Mouse (Mus musculus) NIH3T3 (cell line): ENCODE measurements around the gene Gstm2.
"Not testable (repeated sequence)": the region's sequence is repeated elsewhere in the genome, so short reads cannot be mapped to it uniquely, and the experiment has no call there.

Experiments
- DNase-seq: peaks from one replicate; pipeline ENCODE4 v3.0.0-alpha.2; 2012; ENCODE audit warnings: low read depth

The Gstm2 gene

DNA sequence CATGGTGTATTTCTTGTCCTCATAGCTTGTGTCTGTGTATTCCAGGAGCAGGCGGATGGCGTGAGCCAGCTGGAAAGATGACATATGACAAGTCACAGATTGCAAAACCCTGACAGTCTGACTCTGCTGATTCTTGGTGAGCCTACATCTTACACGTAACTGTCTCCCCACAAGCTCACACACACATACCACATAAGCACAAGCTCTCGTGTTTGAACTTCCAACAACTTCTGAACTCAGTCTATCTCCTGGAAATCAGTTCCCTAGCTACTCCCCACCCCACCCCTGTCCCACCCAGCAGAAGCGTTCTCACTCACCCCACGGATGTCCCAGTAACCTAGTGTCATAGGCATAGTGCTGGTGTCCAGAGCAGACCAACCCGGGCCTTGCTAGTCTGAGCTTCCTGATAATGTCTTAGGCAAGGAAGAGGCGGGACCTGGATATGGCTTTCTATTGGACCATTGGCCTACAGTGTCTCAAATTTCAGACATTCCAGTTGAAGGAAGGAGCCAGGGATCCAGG, at the start of gene Gstm2:
Gstm2 (minus strand) TSS at position 413 of the 522 bp plus-strand sequence.
- DNase-seq: peak; percentile 67

DNA sequence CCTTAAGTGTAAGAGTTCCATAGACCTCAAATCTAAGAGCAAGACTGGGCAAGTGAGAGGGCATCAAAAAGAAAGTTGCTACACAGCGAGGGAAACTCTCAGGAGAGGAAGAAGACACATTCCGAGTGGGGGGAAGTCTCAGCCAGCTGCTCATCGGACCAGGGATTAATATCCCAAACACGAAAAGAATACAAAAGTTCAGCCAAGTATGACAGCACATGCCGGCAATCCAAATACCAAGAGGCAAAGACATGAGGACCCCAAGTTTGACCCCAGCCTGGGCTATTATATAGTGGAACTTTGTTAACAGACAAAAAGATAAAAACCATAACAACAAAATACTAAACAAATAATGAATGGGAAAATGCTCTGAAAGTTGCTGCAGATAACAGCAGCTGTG, 46.9 kb upstream of the Gstm2 start:
- DNase-seq: no peak

DNA sequence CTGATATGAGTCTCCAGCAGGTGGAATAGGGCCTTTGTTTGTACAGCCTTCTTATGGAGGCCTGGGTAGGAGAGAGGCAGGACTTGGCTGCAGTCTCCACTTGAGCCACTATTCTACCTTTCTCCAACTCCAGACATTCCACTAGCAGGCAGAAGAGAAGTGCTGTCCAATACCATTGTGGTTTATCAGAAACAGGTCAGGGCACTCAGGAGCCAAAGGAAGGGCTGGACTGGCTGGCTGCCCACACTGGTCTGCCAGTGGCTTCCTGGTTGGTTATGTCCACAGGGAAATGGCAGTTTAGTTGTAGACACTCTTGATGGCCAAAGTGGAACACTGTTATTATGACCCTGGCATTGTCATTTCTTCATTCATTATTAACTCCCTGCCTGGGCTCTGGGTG, 45.9 kb upstream of the Gstm2 start:
- no peak for DNase-seq

DNA sequence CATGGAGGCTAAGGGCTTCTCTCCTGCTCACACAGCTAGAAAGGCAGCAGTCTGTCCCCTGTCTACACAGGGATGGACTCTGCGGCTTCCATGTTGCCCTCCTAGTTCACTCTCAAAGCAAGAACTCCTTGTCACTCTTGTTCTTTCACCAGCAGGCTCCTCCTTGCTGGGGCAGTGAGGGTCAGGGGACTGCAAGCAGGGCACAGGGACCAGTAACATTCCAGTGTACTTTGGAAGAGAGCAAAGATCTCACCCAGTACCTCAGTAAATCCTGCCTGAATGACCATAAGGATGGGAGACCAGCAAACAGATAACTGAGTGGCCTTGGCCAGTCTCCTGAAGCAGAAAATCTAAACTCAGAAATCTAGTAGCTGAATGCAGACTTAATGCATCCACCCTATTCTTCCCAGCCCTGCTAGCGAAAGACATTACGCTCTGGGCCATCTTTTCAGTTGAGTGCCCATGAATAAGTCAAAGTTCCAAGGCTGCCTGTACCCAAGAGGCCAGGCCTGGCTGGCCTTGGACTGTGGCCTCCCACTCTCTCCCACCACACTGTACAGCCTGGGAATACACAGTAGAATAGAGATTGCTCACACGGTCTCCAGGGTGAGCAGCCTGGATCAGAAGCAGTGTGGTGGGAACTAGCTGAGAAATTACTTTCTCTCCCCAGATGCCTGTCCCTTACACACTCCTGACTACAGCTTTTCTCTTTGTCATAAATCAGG, 42.5 kb upstream of the Gstm2 start:
- DNase-seq: no peak

DNA sequence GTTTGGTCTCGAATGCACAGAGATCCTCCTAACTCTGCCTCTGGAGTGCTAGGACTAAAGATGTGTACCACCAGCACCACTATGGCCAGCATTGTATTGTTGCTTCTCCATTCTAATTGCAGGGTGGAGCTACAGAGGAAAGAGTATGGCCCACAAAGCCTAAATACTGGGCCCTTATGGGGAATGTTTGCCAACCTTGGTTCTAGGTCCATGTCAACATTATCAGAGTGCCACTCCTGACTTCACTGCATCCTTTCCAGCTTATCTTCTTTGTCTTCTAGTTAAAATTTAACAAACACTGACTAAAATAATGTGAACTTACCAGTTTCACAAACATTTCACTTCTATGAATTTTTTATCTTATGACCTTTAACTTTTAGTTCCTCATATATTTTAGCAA, 40.3 kb upstream of the Gstm2 start:
- no peak for DNase-seq

- DNase-seq: peak; percentile 57
Observed at GRCm38 (mm10) chr3:108026049-108026448, 39.8 kb upstream of the Gstm2 start.

DNA sequence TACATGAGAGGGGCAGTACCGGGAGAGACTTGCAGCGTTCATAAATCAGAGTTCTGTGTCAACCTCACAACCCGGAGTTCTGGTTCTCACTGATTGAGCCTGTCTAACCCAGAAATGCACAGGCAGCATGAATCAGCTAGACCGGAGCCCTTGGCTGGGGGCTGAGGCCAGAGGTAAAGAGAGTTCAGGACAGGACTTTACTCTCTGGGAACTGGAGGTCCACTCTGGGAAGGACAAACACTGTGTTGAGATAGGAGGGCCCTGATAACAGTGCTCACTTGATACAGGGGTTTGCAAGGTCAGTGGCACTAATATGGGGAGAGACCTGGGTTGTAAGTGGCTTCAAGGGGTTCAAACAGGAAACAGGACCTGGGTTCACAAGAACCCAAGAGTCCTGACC, 39.1 kb upstream of the Gstm2 start:
- DNase-seq: no peak

- DNase-seq: peak; percentile 69
Observed at GRCm38 (mm10) chr3:108022650-108023049, 36.4 kb upstream of the Gstm2 start.

GRCm38 (mm10) chr3:108020351-108021022, 34.2 kb upstream of the Gstm2 start:
- not testable (repeated sequence) for DNase-seq

- DNase-seq: not testable (repeated sequence)
Observed at GRCm38 (mm10) chr3:108019226-108019625, 33.0 kb upstream of the Gstm2 start.

DNA sequence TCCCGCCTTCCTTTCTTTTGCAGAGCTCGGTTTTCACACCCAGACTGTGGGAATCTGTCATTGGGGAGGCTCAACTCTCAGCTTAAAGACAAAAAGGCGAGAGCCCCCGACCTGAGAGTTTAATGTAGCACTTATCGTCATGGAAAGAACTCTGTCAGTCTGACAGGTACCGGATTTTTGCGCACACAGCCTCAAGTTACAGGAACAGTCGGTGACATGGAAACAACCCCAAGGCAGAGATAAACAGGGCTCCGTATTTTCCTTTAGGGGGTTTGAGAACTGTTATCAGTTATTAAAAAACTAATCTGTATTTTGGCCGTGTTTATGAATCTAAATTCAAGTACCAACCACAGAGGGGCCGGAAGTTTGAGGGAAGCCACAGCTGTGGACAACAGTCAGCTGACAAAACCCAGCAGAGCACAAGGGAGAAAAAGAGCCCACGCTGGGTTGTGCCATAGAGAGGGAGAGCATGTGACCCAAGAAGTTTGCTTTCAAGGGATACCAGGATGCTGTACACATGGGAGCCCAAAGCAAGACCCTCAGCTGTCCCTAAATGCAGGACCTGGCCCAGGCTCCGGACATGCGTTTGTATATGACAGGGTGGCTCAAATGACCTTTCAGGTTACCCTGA, 32.1 kb upstream of the Gstm2 start:
- peak; percentile 35 for DNase-seq

DNA sequence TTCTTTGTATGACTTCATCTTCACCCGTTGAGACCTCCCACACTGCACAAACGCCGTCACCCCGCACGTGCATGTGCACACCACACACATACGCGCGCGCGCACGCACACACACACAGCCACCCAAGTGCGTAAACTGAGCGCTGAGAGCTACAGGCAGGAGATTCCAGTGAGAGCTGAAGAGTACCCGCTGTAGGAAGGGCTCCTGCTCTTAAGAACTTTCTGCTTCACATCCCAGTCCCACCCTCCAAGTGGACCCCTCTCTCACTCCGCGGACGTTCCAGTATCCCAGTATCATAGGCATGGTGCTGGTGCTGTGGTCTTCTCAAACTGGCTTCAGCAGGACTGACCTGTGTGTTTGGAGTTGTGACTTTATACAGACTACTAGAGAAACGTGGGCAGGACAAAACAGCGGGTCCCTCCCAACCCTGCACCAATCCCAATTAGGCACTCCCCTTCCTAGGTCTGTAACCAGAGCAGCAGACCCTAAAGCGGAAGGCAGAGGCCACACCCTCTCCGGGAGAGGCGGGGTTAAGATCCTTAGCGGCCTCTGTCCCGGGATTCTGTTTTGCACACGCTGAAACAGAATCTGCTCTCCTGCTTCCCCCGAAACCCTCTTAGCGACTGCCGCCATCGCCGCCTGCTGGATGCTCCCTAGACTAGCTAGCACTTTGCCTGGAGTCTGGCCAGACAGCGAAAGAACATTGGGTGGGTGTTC, 31.4 kb upstream of the Gstm2 start, which contains the start of gene Gstm1:
Gstm1 (minus strand) TSS at position 501 of the 717 bp plus-strand sequence.
- DNase-seq: peak; percentile 98

GRCm38 (mm10) chr3:108016468-108016867, 30.2 kb upstream of the Gstm2 start:
- not testable (repeated sequence) for DNase-seq

- no peak for DNase-seq
Observed at GRCm38 (mm10) chr3:108014974-108015346, 28.7 kb upstream of the Gstm2 start.

DNA sequence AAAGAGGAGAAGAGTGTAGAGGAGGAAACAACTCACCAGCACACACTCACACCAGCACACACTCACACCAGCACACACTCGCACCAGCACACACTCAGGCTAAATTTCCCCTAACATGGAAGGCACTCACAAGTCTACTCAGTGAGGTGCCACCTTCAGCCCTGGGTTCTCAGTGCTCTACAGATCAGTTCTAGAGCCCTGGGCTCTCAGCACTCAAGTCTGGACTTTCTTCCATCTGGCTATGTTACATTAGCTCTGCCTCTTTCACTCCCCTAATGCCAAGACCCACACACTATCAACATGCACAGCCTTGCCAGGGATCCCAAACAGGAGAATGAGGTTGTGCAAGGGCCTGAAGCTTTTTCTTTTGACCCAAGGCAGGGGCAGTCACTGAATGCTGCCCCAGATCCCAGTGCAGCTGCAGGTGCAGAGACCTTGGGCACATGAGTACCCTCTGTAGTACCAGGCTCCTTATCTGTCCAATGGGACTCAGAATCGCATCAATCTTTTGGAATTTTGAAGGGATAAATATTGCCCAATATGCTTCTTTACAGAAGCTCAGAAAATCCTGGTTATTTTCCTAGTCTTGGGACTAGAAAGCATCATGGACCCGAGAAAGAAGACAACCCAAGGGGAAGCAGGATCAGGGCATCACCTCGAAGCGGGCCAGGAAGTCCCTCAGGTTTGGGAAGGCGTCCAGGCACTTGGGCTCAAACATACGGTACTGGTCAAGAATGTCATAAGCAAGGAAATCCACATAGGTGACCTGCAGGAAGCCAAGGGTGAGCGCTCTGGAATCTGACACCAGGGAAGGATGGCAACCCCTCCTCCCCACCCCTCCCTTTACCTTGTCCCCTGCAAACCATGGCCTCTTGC, 28.1 kb upstream of the Gstm2 start:
- peak; percentile 66 for DNase-seq

GRCm38 (mm10) chr3:108013331-108013871, 27.1 kb upstream of the Gstm2 start:
- peak; percentile 97 for DNase-seq

GRCm38 (mm10) chr3:108011558-108011957, 25.3 kb upstream of the Gstm2 start:
- no peak for DNase-seq

DNA sequence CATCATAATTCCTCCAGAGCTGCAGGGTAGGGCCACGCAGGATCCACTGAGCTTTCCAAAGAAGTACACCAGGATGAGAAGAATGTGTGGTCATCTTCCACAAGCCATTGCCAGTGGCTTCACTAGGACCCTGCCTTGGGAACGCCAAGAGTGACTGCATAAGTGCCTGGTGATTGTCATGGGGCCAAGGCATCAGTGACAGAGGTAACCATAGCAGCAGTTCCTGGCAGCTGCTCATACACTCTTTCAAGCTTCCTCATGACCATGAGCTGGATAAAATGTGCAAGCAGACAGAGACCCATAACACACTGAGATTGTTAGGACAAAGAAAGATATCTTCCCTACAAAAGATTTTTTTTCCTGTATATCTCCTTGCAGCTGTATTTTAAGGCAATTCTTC, 24.0 kb upstream of the Gstm2 start:
- peak; percentile 35 for DNase-seq

GRCm38 (mm10) chr3:108002021-108002420, 15.8 kb upstream of the Gstm2 start:
- no peak for DNase-seq

GRCm38 (mm10) chr3:107999491-107999890, 13.2 kb upstream of the Gstm2 start:
- DNase-seq: no peak

DNA sequence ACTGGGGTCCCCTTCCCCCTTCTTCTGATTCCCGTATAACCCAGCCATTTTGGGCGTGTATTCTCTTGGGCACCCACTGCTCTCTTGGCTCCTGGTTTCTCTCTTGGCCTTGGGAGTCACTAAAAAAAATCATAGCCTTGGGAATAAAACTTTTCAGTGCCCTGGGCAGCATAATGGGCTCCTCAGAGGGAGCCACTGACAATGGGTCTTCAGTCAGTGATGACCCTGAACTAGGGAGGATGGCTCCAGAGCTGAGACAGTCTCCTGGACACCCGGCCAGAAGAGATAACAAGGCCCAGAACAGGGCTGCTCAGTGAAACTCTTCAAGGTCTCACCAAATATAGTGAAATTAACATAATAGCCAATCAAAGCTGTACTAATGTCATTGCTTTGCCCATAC, 12.3 kb upstream of the Gstm2 start:
- DNase-seq: no peak
